Mouse (Mus musculus) kidney, embryonic 16.5 days (tissue): ENCODE results near the gene Arhgap18. TPM values are rescaled to one million over a fixed set of nuclear protein-coding genes. Genes with fewer than 3 reads are reported as not detected.

ENCODE experiments used
- ATAC-seq: fragments of 200-750 bp; cut with Nextera tagmentation; 2 replicates; pipeline ENCODE4 v1.8.0; 2017; ENCODE audit warnings: moderate TSS enrichment; ENCODE audit not compliant: low FRiP score, low TSS enrichment
- H3K27ac ChIP-seq: fragments of 300-500 bp; sonication (generic); 2 replicates; pipeline ENCODE4 v1.5.1; 2014; ENCODE audit warnings: low read length
- H3K27me3 ChIP-seq: fragments of 300-500 bp; sonication (generic); 2 replicates; pipeline ENCODE4 v1.6.1; 2014; ENCODE audit warnings: low read length, control low read depth, mixed read lengths; ENCODE audit not compliant: insufficient read depth
- H3K36me3 ChIP-seq: fragments of 300-500 bp; sonication (generic); 2 replicates; pipeline ENCODE4 v1.6.1; 2014; ENCODE audit warnings: low read length, control low read depth, mixed read lengths; ENCODE audit not compliant: insufficient read depth
- H3K4me1 ChIP-seq: fragments of 300-500 bp; sonication (generic); 2 replicates; pipeline ENCODE4 v1.6.1; 2014; ENCODE audit warnings: low read length, control low read depth, mixed read lengths; ENCODE audit not compliant: insufficient read depth
- H3K4me2 ChIP-seq: fragments of 300-500 bp; sonication (generic); replicated peaks from 2 replicates; pipeline ENCODE4 v1.6.1; 2014; ENCODE audit warnings: low read depth, low read length
- H3K4me3 ChIP-seq: fragments of 300-500 bp; sonication (generic); 2 replicates; pipeline ENCODE4 v1.5.1; 2014; ENCODE audit warnings: mild to moderate bottlenecking, low read length
- H3K9ac ChIP-seq: fragments of 300-500 bp; sonication (generic); replicated peaks from 2 replicates; pipeline ENCODE4 v1.6.1; 2014; ENCODE audit warnings: low read length
- H3K9me3 ChIP-seq: fragments of 300-500 bp; sonication (generic); 2 replicates; pipeline ENCODE4 v1.6.1; 2016; ENCODE audit warnings: low read length, control low read depth
- WGBS: fragments of 180-500 bp; shearing (Covaris S2); extraction: QIAGEN DNeasy Blood & Tissue Kit; methylation state at CpG from one replicate; pipeline ENCODE4 v1.1.7; 2014; 5-methylcytosine and 5-hydroxymethylcytosine counted together
- polyA plus RNA-seq: library from polyadenylated mRNA; unstranded; fragments of >200 nt; fragmentation: Nextera tagmentation; extraction: Ambion mirVana; gene quantifications from 2 replicates; pipeline ENCODE4 v1.2.1, GENCODE M21; 2015

Arhgap18 gene
- polyA plus RNA-seq, 1 experiment from 2014 or later: 41.5 TPM

- peak overlapping the region; percentile 52 for H3K4me3 ChIP-seq
Observed at GRCm38 (mm10) chr10:26773541-26773940, 20.3 kb downstream of the Arhgap18 start.

GRCm38 (mm10) chr10:26774266-26774665 lies 21.0 kb downstream of the Arhgap18 start:
- Histone ChIP-seq H3K36me3 (no peaks in the 10 kb centered on the region), H3K9me3 (no peaks in the 10 kb centered on the region), H3K4me2 (peak overlapping the region; percentile 59), H3K27me3 (no peaks in the 10 kb centered on the region), H3K27ac (peak overlapping the region; percentile 97), H3K4me1 (peaks cover 19% of the 10 kb centered on the region), H3K4me3 (peak overlapping the region; percentile 52), H3K9ac (peak overlapping the region; percentile 66)
- ATAC-seq: peak; percentile 5; the same call in 1 of the 2 replicates
- 54% methylated on average over 1 of the region's 1 CpGs for WGBS

More at GRCm38 (mm10) chr10:26773541-26773940, 20.3 kb downstream of the Arhgap18 start:
- WGBS: 40% methylated on average over 5 of the region's 5 CpGs
- H3K27me3 ChIP-seq: no peaks in the 10 kb centered on the region
- H3K9me3 ChIP-seq: no peaks in the 10 kb centered on the region
- no peaks in the 10 kb centered on the region for H3K36me3 ChIP-seq
- H3K9ac ChIP-seq: peak overlapping the region; percentile 66
- peaks cover 19% of the 10 kb centered on the region for H3K4me1 ChIP-seq
- H3K27ac ChIP-seq: peak overlapping the region; percentile 97
- peak overlapping the region; percentile 59 for H3K4me2 ChIP-seq
- no peak for ATAC-seq

GRCm38 (mm10) chr10:26776443-26776842 lies 23.2 kb downstream of the Arhgap18 start:
- Histone ChIP-seq H3K27me3 (no peaks in the 10 kb centered on the region), H3K4me1 (peaks cover 35% of the 10 kb centered on the region), H3K4me3 (no peak overlapping the region), H3K27ac (no peak overlapping the region), H3K36me3 (no peaks in the 10 kb centered on the region), H3K9ac (no peak overlapping the region), H3K9me3 (no peaks in the 10 kb centered on the region), H3K4me2 (no peak overlapping the region)
- no peak for ATAC-seq

GRCm38 (mm10) chr10:26780581-26780980 lies 27.4 kb downstream of the Arhgap18 start:
- no peaks in the 10 kb centered on the region for H3K9me3 ChIP-seq
- no peak overlapping the region; the same call in 1 of the 2 replicates for H3K4me2 ChIP-seq
- H3K27ac ChIP-seq: peak overlapping the region; percentile 44
- H3K36me3 ChIP-seq: no peaks in the 10 kb centered on the region
- WGBS: 34% methylated on average over 3 of the region's 3 CpGs
- peaks cover 23% of the 10 kb centered on the region; the same call in 1 of the 2 replicates for H3K4me1 ChIP-seq
- H3K27me3 ChIP-seq: no peaks in the 10 kb centered on the region
- no peak overlapping the region for H3K4me3 ChIP-seq
- H3K9ac ChIP-seq: no peak overlapping the region
- no peak for ATAC-seq

- peaks cover 24% of the 10 kb centered on the region for H3K4me1 ChIP-seq
- no peak overlapping the region for H3K4me3 ChIP-seq
- H3K9me3 ChIP-seq: no peaks in the 10 kb centered on the region
- H3K36me3 ChIP-seq: no peaks in the 10 kb centered on the region
- peak; percentile 19; the same call in 1 of the 2 replicates for ATAC-seq
- no peak overlapping the region for H3K27ac ChIP-seq
- H3K27me3 ChIP-seq: no peaks in the 10 kb centered on the region
- no peak overlapping the region for H3K9ac ChIP-seq
- WGBS: 69% methylated on average over 2 of the region's 2 CpGs
- no peak overlapping the region for H3K4me2 ChIP-seq
Observed at GRCm38 (mm10) chr10:26789680-26790079, 36.5 kb downstream of the Arhgap18 start.

GRCm38 (mm10) chr10:26791810-26792209 lies 38.6 kb downstream of the Arhgap18 start:
- no peak overlapping the region for H3K4me2 ChIP-seq
- 59% methylated on average over 3 of the region's 3 CpGs for WGBS
- H3K27me3 ChIP-seq: no peaks in the 10 kb centered on the region
- peaks cover 25% of the 10 kb centered on the region for H3K4me1 ChIP-seq
- H3K4me3 ChIP-seq: no peak overlapping the region
- H3K27ac ChIP-seq: no peak overlapping the region
- H3K9me3 ChIP-seq: no peaks in the 10 kb centered on the region
- no peak overlapping the region for H3K9ac ChIP-seq
- ATAC-seq: no peak
- H3K36me3 ChIP-seq: no peaks in the 10 kb centered on the region

GRCm38 (mm10) chr10:26793013-26793412 lies 39.8 kb downstream of the Arhgap18 start:
- 89% methylated on average over 8 of the region's 8 CpGs for WGBS
- Histone ChIP-seq H3K4me2 (no peak overlapping the region), H3K4me1 (peaks cover 35% of the 10 kb centered on the region), H3K4me3 (no peak overlapping the region), H3K27me3 (no peaks in the 10 kb centered on the region), H3K9me3 (no peaks in the 10 kb centered on the region), H3K9ac (no peak overlapping the region), H3K36me3 (no peaks in the 10 kb centered on the region), H3K27ac (no peak overlapping the region)
- ATAC-seq: no peak

GRCm38 (mm10) chr10:26796432-26797286 lies 43.4 kb downstream of the Arhgap18 start:
- Histone ChIP-seq H3K9ac (no peak overlapping the region), H3K27ac (no peak overlapping the region), H3K4me3 (no peak overlapping the region), H3K4me1 (peaks cover 39% of the 10 kb centered on the region), H3K9me3 (no peaks in the 10 kb centered on the region), H3K36me3 (no peaks in the 10 kb centered on the region), H3K4me2 (no peak overlapping the region), H3K27me3 (no peaks in the 10 kb centered on the region)
- no peak for ATAC-seq
- 60% methylated on average over 10 of the region's 10 CpGs for WGBS

GRCm38 (mm10) chr10:26797287-26797672 lies 44.1 kb downstream of the Arhgap18 start:
- Histone ChIP-seq H3K4me1 (peaks cover 34% of the 10 kb centered on the region), H3K36me3 (no peaks in the 10 kb centered on the region)
- WGBS: 67% methylated on average over 7 of the region's 7 CpGs

GRCm38 (mm10) chr10:26798752-26799411 lies 45.7 kb downstream of the Arhgap18 start:
- H3K27ac ChIP-seq: peak overlapping the region; percentile 79
- no peaks in the 10 kb centered on the region for H3K36me3 ChIP-seq
- no peak overlapping the region for H3K9ac ChIP-seq
- no peak overlapping the region for H3K4me3 ChIP-seq
- H3K9me3 ChIP-seq: no peaks in the 10 kb centered on the region
- no peak for ATAC-seq
- no peak overlapping the region for H3K4me2 ChIP-seq
- WGBS: 42% methylated on average over 10 of the region's 10 CpGs
- no peaks in the 10 kb centered on the region for H3K27me3 ChIP-seq
- peaks cover 34% of the 10 kb centered on the region for H3K4me1 ChIP-seq

More at GRCm38 (mm10) chr10:26797287-26797672, 44.1 kb downstream of the Arhgap18 start:
- Histone ChIP-seq H3K27me3 (no peaks in the 10 kb centered on the region), H3K4me2 (no peak overlapping the region), H3K9me3 (no peaks in the 10 kb centered on the region), H3K9ac (no peak overlapping the region), H3K4me3 (no peak overlapping the region), H3K27ac (no peak overlapping the region)
- ATAC-seq: no peak
